Mouse (Mus musculus): ENCODE measurements at regions not wholly inside any gene's neighbourhood (a gene's known extent, or its start where the extent isn't known, plus 50 kb on each side); places are given as distances from the start of the nearest gene placed in this dataset.

GRCm38 (mm10) chr11:19102981-19103568 lies 84.3 kb upstream of the Meis1 start:
- TF ChIP-seq CTCF (IDR thresholded peaks at IDR 0.05; ENCODE audit: extremely low read depth, insufficient read depth, low read length): no peak
- no peak for TF ChIP-seq POLR2A (IDR thresholded peaks at IDR 0.05; ENCODE audit: extremely low read depth, insufficient read depth, low read length)

Measured in cortical plate, adult 2 months (tissue).